Mouse (Mus musculus) left cerebral cortex, adult 18-20 months (tissue): ENCODE data around the gene Tex13c2. TPM values are rescaled to one million over a fixed set of nuclear protein-coding genes. Genes with fewer than 3 reads are reported as not detected.
A peak's percentile ranks its signal among the peaks of the same experiment; 100 is the strongest.

ENCODE experiments used
- DNase-seq, 2 experiments: peaks; one replicate each; pipeline ENCODE4 v3.0.0; 2021 to 2022; ENCODE audit warnings: low spot score in 2 of 2, mixed read lengths in 1 of 2
- long read RNA-seq, 2 experiments: library from polyadenylated mRNA; stranded (forward); transcript quantifications; one replicate each; pipeline ENCODE4 v2.0.0; 2021
- total RNA-seq, 2 experiments: library from RNA; stranded (reverse); gene quantifications; 2 replicates each; pipeline ENCODE4 v1.2.3; 2021

The Tex13c2 gene
- total RNA-seq: not detected
- long read RNA-seq, experiment 1: 0 reads
- long read RNA-seq, experiment 2: 0 reads

DNA sequence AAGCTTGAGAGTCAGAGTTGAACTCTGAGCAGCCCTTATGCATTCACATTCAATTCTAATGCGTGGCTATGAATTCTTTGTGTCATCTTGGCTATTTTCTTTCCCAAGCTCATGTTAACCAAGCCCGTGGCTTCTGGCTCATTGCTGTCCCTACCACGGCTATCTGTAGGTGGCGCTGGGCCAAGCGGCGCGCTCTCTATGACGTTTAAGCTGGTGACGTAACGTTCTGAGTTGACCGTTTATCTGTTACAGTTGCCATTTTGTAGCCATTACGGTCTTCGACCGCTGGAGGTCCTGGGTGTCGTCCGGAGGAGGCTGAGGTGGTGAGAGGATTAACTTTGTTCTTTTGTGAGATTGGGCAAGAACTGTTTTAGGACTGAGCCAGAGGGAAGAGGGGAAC is at the start of gene Tex13c2:
Tex13c2 (plus strand) TSS at position 246 of the 400 bp plus-strand sequence.
- DNase-seq: no peak

DNA sequence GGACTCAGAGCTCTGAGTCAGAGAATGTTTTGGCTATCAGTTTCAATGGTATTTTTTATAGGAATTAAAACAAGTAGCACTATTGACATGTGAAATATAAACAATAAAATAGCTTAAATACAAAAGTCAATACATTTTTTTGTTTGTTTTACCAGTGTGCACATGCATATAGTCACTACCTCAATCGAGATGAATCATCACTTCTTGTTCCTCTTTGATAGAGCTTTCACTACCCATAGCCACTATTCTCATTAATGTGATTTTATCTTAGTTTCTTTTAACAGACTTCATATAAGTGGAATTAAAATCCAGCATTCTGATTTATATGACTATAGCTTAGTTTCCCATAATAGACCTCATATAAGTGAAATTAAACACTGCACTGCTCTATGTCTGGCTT is 39.2 kb upstream of the Tex13c2 start:
- no peak for DNase-seq

DNA sequence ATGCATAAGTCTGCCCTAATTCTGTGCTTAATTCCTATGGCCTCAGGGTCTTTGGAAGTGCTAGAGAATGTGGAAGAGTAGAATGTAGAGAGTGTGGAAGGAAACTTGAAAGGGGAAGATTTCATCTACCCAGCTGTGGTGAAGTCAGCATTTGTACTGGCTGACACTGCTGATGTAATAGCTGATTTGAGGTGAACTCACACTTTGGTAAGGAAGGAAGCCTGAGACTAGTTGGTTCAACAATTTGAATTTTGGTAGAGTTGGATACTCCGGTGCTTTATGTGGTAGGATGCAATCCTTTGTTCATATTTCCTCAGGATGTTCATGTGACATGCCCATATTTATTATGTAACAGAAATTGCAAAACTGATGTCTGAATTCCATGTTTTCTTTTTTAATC is 36.5 kb upstream of the Tex13c2 start:
- no peak for DNase-seq

DNA sequence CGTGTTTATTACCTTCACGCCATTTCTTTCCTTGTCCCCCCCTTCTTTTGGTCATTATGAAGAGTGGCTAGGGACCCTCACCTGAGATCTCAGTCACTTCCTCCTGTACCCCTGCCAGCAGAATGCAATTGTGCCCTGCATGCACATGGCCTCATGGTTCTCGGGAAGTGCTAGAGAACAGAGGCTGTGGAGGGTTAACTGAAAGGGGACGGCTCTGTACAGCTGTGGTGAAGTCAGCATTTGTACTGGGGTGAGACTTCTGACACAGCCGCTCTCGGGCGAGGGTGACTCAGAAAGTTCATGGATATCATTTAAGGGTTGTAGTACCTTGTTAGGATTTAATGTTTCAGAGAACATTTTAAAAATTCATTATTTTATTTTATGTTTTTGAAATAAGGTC is 35.0 kb upstream of the Tex13c2 start:
- DNase-seq: no peak

DNA sequence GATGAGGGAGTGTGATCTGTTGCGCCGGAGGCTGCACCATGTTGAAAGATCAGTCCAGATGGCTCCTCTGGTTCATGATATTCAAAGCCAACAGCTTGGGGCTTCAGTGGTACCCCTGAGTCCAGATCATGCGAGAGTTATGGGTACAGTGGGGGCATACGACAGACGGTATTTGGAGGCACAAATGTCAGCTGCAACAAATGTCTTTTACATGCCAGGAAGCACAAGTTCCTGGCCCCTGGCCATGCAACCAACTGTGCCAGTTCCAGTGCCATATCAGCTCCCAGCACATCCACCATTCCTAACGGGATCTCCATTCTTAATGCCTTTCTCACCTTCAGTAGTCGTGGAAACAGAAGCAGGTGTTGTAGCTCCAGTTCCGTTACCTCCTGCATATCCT is 845 bp downstream of the Tex13c2 start:
- no peak for DNase-seq

DNA sequence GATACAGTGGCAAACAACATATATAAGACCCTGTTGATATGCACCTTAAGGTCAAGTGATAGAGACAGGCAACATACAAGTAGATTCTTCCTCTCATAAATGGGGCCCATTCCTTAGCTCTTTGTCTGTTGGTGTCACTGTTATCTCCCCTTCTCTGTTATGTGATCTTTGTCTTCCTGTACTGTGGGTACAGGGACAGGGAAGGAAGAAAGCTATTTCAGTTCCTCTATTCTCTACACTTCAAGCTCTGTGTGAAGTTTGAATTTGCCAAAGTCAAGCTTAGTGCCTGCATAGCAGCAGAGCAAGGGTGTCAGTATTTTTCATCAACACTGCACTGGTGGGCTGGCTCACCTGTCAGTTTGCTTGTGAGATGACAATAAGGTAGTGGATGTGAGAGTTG is 11.0 kb downstream of the Tex13c2 start:
- no peak for DNase-seq

DNA sequence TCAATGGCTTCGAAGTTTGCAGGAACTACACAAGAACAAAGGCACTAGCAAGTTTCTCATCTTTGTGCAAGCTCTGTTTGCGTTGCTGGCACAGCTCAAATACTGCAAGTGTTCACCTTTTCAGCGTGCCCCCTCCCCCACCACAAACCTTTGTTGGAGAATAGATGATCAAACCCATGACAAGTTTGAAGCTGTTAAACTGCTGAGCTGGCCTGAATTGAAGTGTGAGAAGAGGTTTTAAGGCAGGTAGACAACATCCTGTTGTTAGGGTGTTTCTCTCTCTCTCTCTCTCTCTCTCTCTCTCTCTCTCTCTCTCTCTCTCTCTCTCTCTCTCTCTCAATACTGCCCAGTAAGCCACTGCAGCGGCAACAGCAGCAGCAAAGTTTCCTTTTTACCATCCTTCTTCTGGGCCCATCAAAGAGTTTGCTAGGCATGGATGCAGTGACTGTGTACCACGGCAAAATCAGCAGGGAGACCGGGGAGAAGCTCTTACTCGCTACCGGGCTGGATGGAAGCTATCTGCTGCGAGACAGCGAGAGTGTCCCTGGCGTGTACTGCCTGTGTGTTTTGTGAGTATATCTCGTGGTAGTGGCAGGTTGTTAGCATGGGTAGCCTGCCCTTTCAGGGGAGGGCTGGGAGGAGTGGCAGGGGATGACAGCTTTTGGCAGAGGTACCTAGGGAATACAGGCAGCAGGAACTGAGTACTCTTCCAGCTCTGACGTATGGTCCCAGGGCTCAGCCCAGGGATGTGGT is 13.0 kb downstream of the Tex13c2 start, which contains the start of gene Sh2d1a:
Sh2d1a (plus strand) TSS at position 163 of the 753 bp plus-strand sequence.
- DNase-seq: no peak

DNA sequence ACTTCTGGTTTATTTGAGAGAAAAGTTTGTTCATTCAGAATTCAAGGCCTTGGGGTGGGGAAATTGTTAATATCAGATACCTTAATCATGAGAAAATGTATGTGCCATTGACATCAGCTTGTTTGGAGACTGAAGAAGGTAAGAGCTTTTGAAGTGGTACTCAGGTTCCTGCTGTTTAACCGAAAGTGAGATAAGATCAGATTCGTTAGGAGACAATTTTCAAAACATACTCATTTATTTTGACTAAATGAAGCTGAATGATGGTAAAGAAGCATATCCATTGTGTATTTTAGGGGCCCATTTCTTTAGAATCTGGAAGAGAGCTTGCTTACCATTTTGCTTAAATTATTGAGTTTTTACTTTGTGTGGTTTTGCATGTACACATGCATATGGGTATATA is 21.6 kb downstream of the Tex13c2 start:
- DNase-seq: no peak

DNA sequence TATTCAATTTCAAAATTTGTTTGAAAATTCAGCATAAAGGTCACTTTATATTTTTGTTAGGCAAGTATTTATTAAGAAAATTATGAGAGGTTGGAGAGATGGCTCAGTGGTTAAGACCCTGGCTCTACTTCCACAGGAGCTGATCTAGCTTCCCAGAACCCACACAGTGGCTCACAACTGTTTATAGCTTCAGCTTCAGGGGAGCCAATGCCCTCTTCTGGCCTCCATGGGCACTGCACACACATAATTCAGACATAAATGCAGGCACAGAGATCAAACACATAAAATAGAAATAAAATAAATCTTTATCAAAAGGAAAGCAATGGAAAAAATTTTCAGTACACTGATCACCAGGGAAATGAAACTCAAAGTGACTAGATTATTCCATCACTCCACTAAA is 23.1 kb downstream of the Tex13c2 start:
- DNase-seq: no peak

DNA sequence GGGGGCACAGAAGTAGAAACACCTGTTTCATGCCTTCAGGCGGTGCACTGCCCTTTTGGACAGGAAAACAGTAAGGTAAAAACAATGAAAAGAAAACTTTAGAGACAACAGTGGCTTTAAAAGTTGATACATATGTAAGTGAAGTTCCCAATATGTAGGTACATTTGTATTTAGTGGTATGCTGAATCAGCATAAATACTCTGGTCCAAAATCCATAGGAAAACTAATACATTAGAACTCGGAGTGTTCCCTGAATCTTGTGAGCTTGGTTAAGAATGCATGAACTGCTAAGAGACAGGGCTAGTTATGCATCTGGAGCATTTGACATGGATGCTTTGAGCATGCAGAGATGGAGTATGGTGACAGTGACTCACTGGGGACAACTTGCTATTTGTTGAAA is 33.4 kb downstream of the Tex13c2 start:
- DNase-seq: no peak

DNA sequence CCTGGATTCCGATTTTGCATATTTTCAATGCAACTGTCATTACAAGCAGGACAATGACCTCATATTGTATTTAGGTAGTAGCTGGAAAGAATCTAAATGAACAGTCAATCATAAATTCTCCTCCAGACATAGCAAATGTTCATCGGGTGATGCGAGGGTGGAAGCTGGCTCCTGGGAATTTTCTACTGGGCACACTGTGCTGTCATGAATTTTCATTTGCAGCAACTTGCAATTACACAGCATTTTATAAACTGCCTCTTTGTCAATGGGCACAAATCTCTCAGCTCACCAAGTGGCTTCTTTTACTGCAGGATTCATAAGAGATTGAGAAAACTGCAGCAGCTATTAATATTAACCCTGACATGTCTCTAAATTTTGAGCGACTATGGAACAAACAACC is 41.2 kb downstream of the Tex13c2 start:
- no peak for DNase-seq

DNA sequence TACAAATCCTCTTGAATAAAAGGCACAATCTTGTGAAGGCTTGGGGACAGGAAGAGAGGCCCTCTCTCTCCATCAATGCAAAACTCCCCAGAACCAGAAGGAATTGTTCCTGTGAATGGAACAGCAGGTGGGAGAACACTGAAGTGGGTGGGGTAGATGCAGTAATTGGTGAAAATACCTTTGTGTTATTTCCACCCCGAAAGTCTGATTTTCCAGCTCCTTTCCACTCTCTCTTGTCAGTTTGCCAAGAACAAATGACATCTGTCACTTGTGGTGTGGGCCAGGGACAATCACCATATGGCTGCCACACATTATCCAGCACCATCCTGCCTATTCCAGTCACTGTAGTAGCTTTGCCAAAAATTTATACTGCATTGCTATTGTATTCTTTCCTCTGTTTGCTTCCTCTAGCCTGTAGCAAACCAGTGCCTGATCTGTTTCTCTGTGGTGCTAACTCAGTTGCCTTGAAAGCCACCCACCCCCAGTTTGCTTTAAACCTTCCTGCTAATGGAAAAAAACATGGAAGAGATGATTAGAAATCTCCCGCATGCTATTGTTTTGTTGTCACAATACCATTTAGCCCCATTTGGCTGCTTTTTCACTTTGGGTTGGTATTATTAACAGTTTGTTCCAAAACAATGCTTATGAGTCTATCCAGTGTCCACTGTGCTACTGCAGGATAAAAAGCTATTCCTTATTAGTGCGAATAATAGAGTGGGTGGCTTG is 50.7 kb downstream of the Tex13c2 start:
- DNase-seq: peak in 1 of 2 experiments; percentile 6

DNA sequence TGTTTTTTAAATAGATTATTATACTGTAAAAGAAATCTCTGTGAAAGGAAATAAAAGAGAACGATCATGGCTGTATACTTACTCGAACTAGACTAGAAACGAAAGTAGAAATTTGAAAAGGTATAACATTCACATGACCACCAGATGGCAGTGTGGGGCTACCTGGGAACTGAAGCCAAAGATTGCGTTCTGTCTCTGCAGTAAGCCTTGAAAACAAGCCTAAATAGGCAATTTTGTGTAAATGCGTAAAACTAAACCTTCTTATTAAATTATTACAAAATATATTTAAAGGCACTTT is 51.2 kb downstream of the Tex13c2 start:
- DNase-seq: peak; percentile 69 to 72

Other genes with a start within 250 kb of the Tex13c2 start
- not detected for gene Sh2d1a, start 12.8 kb downstream of the Tex13c2 start, total RNA-seq